Mouse (Mus musculus) intestine, embryonic 16.5 days (tissue): ENCODE data around the gene Rbm5. TPM values are rescaled to one million over a fixed set of nuclear protein-coding genes. Genes with fewer than 3 reads are reported as not detected.

Source experiments
- polyA plus RNA-seq: library from polyadenylated mRNA; unstranded; fragments of >200 nt; fragmentation: Nextera tagmentation; extraction: Ambion mirVana; gene quantifications from 2 replicates; pipeline ENCODE4 v1.2.1, GENCODE M21; 2015

Rbm5 gene
- polyA plus RNA-seq, 1 experiment from 2014 or later = 145 TPM

Other genes with a start within 250 kb of the Rbm5 start
- gene Tmem115, start 237.1 kb downstream of the Rbm5 start, polyA plus RNA-seq = 39.4 and 40.6 TPM in 2 replicates
- 39.2 and 39.9 TPM in 2 replicates for gene Cyb561d2, start 228.8 kb downstream of the Rbm5 start, polyA plus RNA-seq
- 39.1 and 39.8 TPM in 2 replicates for gene Nprl2, start 228.8 kb downstream of the Rbm5 start, polyA plus RNA-seq
- 2.3 and 2.5 TPM in 2 replicates for gene Zmynd10, start 223.7 kb downstream of the Rbm5 start, polyA plus RNA-seq
- 52.5 and 53.7 TPM in 2 replicates for gene Rassf1, start 219.4 kb downstream of the Rbm5 start, polyA plus RNA-seq
- gene Tusc2, start 207.7 kb downstream of the Rbm5 start, polyA plus RNA-seq = 49.6 and 50.6 TPM in 2 replicates
- 88.2 and 91.2 TPM in 2 replicates for gene Hyal2, start 203.1 kb downstream of the Rbm5 start, polyA plus RNA-seq
- 5.8 and 5.9 TPM in 2 replicates for gene Hyal1, start 194.1 kb downstream of the Rbm5 start, polyA plus RNA-seq
- gene Naa80, start 192.1 kb downstream of the Rbm5 start, polyA plus RNA-seq = 19.2 and 20.2 TPM in 2 replicates
- 0.66 and 0.68 TPM in 2 replicates for gene Hyal3, start 190.2 kb downstream of the Rbm5 start, polyA plus RNA-seq
- 79.0 and 89.6 TPM in 2 replicates for gene Ifrd2, start 183.4 kb downstream of the Rbm5 start, polyA plus RNA-seq
- 50.4 and 54.9 TPM in 2 replicates for gene Sema3b, start 161.8 kb downstream of the Rbm5 start, polyA plus RNA-seq
- 301 and 311 TPM in 2 replicates for gene Gnai2, start 135.6 kb downstream of the Rbm5 start, polyA plus RNA-seq
- gene Slc38a3, start 101.5 kb downstream of the Rbm5 start, polyA plus RNA-seq = 10.1 TPM in 2 replicates
- 0.98 and 1.6 TPM in 2 replicates for gene Gnat1, start 91.3 kb downstream of the Rbm5 start, polyA plus RNA-seq
- gene Sema3f, start 60.5 kb downstream of the Rbm5 start, polyA plus RNA-seq = 5.7 and 8.3 TPM in 2 replicates
- gene Rbm6, start 102.2 kb upstream of the Rbm5 start, polyA plus RNA-seq = 48.6 and 55.4 TPM in 2 replicates
- gene Mon1a, start 117.2 kb upstream of the Rbm5 start, polyA plus RNA-seq = 22.5 and 23.8 TPM in 2 replicates
- gene Mst1r, start 135.9 kb upstream of the Rbm5 start, polyA plus RNA-seq = 13.3 and 16.9 TPM in 2 replicates
- gene Actl11, start 157.5 kb upstream of the Rbm5 start, polyA plus RNA-seq = not detected in 2 replicates
- 1.3 and 1.7 TPM in 2 replicates for gene Camkv, start 164.7 kb upstream of the Rbm5 start, polyA plus RNA-seq
- gene Traip, start 179.1 kb upstream of the Rbm5 start, polyA plus RNA-seq = 12.4 and 17.0 TPM in 2 replicates
- gene Uba7, start 204.5 kb upstream of the Rbm5 start, polyA plus RNA-seq = 32.8 and 35.5 TPM in 2 replicates
- gene Gm20661, start 212.1 kb upstream of the Rbm5 start, polyA plus RNA-seq = 4.5 and 5.0 TPM in 2 replicates
- gene Inka1, start 214.9 kb upstream of the Rbm5 start, polyA plus RNA-seq = 34.0 and 35.8 TPM in 2 replicates
- gene Cdhr4, start 221.5 kb upstream of the Rbm5 start, polyA plus RNA-seq = 9.0 and 9.6 TPM in 2 replicates
- 0.07 and 0.54 TPM in 2 replicates for gene Gm20662, start 225.4 kb upstream of the Rbm5 start, polyA plus RNA-seq
- 37.1 and 40.5 TPM in 2 replicates for gene Ip6k1, start 231.5 kb upstream of the Rbm5 start, polyA plus RNA-seq